Mouse (Mus musculus) G1E (cell line): ENCODE results near the gene Sec16a.

Experiments used
- CTCF ChIP-seq: IDR thresholded peaks from 2 replicates; pipeline ENCODE4 v1.5.1; 2012; ENCODE audit warnings: low read depth, low read length, inconsistent platforms, mixed read lengths
- GATA1 ChIP-seq: IDR thresholded peaks from 2 replicates; pipeline ENCODE4 v1.6.1; 2012; ENCODE audit warnings: borderline replicate concordance, low read length, inconsistent platforms, mixed read lengths
- POLR2AphosphoS5 ChIP-seq: IDR thresholded peaks from 2 replicates; pipeline ENCODE4 v1.6.1; 2012; ENCODE audit warnings: low read depth, low read length, inconsistent platforms; ENCODE audit not compliant: insufficient replicate concordance
- TAL1 ChIP-seq: conservative IDR thresholded peaks from 2 replicates; pipeline ENCODE4 v1.6.1; 2012; ENCODE audit warnings: low read depth, low read length, inconsistent platforms, mixed read lengths

GRCm38 (mm10) chr2:26362991-26363390, 82.0 kb downstream of the Sec16a start:
- TF ChIP-seq TAL1 (no peak), CTCF (no peak), POLR2AphosphoS5 (no peak), GATA1 (no peak)
